Mouse (Mus musculus) heart, postnatal 25 days (tissue): Measurements from ENCODE around the gene Olfr389. TPM values are rescaled to one million over a fixed set of nuclear protein-coding genes. Genes with fewer than 3 reads are reported as not detected.

Experiments used
- DNase-seq: peaks from one replicate; pipeline ENCODE4 v3.0.0; 2022; ENCODE audit warnings: low spot score
- intact Hi-C: fragments of 180-260 bp; cut with DNase I; formaldehyde crosslinking; loops from one replicate; pipeline ENCODE4 v1.15.1; 2025
- total RNA-seq, 2 experiments: library from RNA; stranded (reverse); gene quantifications; 2 replicates each; pipeline ENCODE4 v1.2.3; 2021

Gene Olfr389
- not detected for total RNA-seq

DNA sequence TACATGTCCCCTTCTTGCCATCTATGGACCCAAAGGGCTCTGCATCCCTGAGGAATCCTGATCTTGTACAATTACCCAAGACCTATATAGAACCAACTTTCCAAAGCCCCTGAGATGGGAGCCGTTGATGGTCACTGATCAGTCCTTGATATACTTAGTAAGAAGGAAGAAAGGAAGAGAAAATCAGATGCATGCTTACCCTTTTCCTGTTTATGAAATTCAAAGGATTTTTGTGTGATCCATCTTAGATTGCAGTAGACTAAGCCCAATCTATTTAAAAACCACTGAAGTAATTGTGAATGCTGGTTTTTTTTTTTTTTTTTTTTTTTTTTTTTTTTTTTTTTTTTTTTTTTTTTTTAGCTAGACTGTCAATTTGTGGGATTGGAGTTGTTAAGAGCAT is at the start of gene Olfr389:
Gene Olfr389 (minus strand): TSS at position 101 of the 400 bp plus-strand sequence.
- intact Hi-C loops: no loop called here
- no peak for DNase-seq

DNA sequence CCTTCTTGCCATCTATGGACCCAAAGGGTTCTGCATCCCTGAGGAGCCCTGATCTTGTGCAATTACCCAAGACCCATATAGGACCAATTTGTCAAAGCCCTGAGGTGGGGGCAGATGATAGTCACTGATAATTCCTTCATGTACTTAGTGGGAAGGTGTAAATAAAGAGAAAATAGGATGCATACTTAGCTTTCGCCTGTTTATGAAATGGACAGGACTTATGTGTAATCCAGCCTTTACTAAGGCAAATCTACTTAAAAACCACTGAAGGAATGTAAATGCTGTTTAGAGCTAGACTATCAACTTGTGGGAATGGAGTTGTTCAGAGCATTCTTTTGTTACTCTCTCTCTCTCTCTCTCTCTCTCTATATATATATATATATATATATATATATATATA is 36.4 kb upstream of the Olfr389 start, which contains the start of gene Olfr392:
Gene Olfr392 (minus strand): TSS at position 101 of the 400 bp plus-strand sequence.
- intact Hi-C loops: no loop called here
- DNase-seq: no peak

DNA sequence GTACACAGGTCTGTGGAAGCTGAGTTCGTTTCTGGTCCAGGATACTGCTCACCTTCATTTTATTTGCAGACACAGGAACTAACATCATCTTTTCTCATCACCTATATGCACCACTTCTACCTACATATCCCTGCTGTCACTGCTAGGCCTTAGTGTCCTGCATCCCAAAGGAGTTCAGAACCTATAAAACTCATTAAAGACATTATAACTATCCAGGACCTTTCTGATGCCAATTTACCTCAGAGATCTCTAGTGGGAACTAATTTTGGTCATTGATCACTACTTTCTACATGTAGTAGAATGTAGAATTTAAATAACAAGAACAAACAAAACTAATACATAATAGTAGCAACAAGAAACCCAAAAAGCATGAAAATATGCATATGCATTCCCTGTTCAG is 22.4 kb upstream of the Olfr389 start, which contains the start of gene Olfr391-ps:
Gene Olfr391-ps (minus strand): TSS at position 101 of the 400 bp plus-strand sequence.
- DNase-seq: no peak
- intact Hi-C loops: no loop called here

DNA sequence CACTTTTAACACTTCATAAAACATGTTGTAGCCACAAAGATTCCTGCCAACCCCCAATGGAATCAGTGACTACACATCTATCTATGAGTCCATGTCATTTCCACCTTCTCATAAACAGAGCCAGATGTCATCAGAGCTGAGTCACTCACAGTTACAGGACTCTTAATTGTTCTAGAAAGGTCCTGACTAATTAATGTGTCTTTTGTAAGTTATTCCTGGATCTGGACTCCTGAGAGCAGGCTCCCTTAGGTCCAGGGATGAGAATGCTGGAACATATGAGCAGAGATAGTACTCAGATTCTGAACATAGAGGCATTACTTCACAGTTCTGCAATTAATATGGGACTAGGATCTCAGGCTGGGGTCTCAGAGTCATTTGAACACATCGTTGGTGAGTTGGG is 2.2 kb upstream of the Olfr389 start, which contains the start of gene Olfr390:
Gene Olfr390 (plus strand): TSS at position 301 of the 400 bp plus-strand sequence.
- intact Hi-C loops: no loop called here
- no peak for DNase-seq

DNA sequence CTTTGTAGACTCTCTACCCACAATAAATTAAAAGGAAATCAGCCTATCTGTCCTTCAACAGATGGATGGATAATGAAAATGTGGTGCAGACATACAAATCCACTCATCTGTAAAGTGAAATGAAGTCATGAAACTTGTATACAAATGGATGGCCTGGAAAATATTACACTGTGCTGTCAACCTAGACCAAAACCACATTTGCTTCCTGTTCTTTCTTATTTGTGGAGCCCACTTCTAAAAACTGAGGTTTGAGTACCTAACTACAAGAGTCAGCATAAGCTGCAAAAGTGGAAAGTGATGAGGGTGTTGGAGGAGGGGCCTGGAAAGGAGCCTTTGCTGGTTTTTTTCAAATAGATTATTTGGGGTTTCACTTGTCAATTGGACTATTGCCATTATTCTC is 21.4 kb downstream of the Olfr389 start:
- intact Hi-C loops: no loop called here
- DNase-seq: no peak

Other genes with a start within 250 kb of the Olfr389 start
- not detected for gene Olfr385, start 187.7 kb downstream of the Olfr389 start, total RNA-seq
- not detected for gene Olfr384, start 182.1 kb downstream of the Olfr389 start, total RNA-seq
- gene Zfp735, start 91.9 kb downstream of the Olfr389 start, total RNA-seq: not detected
- not detected for gene Olfr390, start 2.3 kb upstream of the Olfr389 start, total RNA-seq
- not detected for gene Olfr391-ps, start 22.3 kb upstream of the Olfr389 start, total RNA-seq
- gene Olfr392, start 36.3 kb upstream of the Olfr389 start, total RNA-seq: not detected
- not detected for gene Olfr393, start 70.7 kb upstream of the Olfr389 start, total RNA-seq
- not detected for gene Olfr394, start 110.1 kb upstream of the Olfr389 start, total RNA-seq
- not detected for gene Olfr395, start 128.6 kb upstream of the Olfr389 start, total RNA-seq
- not detected for gene Olfr23, start 156.0 kb upstream of the Olfr389 start, total RNA-seq
- not detected for gene Olfr397, start 180.1 kb upstream of the Olfr389 start, total RNA-seq
- not detected for gene Olfr398, start 209.7 kb upstream of the Olfr389 start, total RNA-seq